Mouse (Mus musculus): ENCODE results near the gene Sit1.
"Not testable (repeated sequence)": the region's sequence is repeated elsewhere in the genome, so short reads cannot be mapped to it uniquely, and the experiment has no call there.

The Sit1 gene

GRCm38 (mm10) chr4:43499407-43500333 is 16.1 kb upstream of the Sit1 start, which contains the start of gene Arhgef39:
TSS of gene Arhgef39 (minus strand) at chr4:43499695.
- peak; percentile 89 for DNase-seq (ENCODE audit: low read depth, low spot score)

DNA sequence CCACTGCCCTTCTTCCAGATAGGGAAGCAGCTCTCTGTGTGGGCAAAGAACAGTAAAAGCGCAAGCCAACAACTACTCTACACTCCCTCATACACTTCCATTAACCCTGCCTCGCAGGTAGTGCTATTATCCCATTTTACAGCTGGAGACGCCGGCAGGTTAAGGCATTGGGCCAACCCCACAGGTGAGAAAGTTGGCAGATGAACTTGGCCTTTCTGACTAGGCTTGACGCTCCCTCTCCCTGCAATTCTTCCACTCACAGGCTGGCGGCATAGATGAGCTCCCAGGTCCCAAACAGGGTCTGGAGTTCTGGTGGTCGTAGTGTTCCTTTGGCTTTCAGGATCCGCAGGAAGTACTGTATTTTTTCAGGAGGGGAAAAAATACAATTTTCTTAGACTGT is 15.4 kb upstream of the Sit1 start:
- no peak for DNase-seq (ENCODE audit: low read depth, low spot score)

DNA sequence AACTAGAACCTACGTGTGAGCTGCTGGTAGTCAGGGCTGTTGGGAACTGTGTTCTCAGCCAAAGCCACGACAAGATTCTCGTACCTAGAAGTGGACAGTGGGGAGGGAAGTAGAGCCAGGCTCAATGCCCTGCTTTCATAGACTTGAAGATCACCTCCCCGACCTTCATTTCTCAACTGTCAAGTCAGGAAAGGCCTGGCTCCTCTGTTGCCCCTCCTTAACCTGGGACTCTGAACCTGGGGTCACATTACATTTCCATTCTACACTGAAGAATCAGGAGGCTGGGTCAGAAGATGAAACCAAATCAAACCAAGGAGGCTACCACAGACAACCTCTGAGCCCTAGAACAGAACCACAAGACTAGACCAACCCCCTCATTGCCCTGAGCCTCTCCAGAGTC is 14.4 kb upstream of the Sit1 start:
- DNase-seq (ENCODE audit: low read depth, low spot score) = no peak

GRCm38 (mm10) chr4:43497405-43497804 is 13.9 kb upstream of the Sit1 start:
- DNase-seq (ENCODE audit: low read depth, low spot score) = no peak

DNA sequence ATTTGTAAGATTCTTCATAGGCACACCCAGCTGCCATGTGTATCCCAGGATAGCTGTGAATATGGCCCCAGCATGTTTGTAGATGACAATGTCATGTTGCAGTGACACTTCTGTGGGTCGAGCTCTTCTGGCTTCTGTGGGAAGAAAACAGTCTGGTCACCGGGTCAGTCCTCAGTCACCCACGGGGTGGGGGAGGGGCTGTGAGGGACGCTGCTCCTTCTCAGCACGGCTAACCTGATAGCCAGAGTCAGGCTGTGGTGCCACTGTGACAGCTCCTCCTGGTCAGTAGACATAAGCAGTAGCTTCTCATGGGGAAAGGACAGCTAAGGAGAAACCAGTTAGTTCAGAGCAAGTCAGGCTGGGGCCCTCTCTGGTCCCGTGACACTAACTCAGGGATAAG is 13.1 kb upstream of the Sit1 start:
- no peak for DNase-seq (ENCODE audit: low read depth, low spot score)

GRCm38 (mm10) chr4:43493846-43494240 is 10.3 kb upstream of the Sit1 start:
- DNase-seq (ENCODE audit: low read depth, low spot score) = no peak

DNA sequence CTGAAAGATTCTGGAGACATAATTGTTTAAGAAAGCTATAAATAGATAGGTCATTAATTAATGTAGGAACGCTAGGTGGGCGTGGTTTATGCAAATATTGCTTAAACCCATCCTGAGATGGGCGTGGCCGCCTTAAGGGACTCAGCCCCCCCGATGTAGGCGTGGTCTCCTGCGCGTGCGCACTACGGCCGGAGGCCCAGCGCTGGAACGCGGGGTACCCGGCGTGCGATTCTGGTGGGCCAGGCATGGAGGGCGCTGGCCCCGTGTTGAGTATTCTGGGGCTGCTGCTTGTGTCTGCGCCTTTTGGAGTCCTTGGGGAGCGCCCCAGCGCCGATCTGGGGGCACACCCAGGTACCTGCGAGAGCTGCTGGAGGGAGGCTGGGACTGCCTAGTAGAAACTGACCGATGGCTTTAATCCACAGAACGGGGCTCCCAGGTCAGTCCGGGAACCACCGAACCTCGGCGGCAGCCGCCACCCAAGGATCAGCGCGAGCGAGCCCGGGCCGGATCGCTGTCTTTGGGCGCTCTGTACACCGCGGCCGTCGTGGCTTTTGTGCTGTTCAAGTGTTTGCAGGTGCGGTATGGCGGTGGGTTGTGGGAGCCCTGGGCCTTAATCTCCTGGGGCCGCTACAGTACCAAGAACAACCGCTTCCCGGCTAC is 9.8 kb upstream of the Sit1 start:
- DNase-seq (ENCODE audit: low read depth, low spot score) = peak; percentile 95

- peak; percentile 84 for DNase-seq (ENCODE audit: low read depth, low spot score)
Observed at GRCm38 (mm10) chr4:43492821-43493185, 9.3 kb upstream of the Sit1 start, which contains the start of gene Ccdc107. TSS of gene Ccdc107 (plus strand) at chr4:43492900.

GRCm38 (mm10) chr4:43492101-43492820 is 8.7 kb upstream of the Sit1 start:
- DNase-seq (ENCODE audit: low read depth, low spot score) = no peak

DNA sequence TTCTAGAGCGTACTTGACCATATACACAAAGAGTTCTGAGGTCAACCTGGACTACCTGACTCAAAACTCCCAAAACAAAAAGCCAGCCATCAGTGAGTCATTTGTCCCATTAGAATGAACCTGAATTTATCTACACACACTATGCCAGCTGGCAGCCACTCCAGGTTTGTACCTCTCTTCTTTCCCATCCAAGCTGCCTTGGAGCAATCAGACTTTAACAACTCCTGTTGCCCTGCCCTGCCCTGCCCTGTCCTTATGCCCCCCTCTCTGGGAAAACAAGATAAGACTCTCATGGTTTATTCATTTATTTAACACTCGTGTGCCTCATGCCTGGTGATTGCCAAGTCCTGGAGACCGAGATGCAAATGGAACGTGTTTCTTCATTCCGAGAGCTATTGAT is 7.3 kb upstream of the Sit1 start:
- no peak for DNase-seq (ENCODE audit: low read depth, low spot score)

GRCm38 (mm10) chr4:43489611-43490010 is 6.1 kb upstream of the Sit1 start:
- no peak for DNase-seq (ENCODE audit: low read depth, low spot score)

GRCm38 (mm10) chr4:43485666-43486065 is 2.1 kb upstream of the Sit1 start:
- not testable (repeated sequence) for DNase-seq (ENCODE audit: low read depth, low spot score)

DNA sequence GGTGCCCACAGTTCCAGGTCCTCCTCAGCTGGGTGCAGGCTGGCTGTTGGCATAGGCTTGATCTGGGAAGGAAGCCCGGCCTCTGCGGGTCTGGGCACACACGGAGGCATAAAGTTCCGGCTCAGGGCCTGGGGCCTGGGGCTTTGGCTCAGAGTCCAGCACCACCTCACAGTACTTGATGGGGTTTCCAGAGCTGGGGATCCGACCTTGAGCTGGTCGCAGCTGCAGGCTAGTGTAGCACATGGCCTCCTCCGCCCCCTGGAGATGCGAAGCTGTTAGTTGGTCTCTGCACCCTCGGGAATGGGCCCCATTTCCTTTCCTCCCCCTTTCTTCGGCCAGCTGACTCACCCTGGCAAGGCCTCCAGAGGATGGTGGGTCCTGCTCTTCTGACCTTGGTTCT is 943 bp downstream of the Sit1 start:
- no peak for DNase-seq (ENCODE audit: low read depth, low spot score)

DNA sequence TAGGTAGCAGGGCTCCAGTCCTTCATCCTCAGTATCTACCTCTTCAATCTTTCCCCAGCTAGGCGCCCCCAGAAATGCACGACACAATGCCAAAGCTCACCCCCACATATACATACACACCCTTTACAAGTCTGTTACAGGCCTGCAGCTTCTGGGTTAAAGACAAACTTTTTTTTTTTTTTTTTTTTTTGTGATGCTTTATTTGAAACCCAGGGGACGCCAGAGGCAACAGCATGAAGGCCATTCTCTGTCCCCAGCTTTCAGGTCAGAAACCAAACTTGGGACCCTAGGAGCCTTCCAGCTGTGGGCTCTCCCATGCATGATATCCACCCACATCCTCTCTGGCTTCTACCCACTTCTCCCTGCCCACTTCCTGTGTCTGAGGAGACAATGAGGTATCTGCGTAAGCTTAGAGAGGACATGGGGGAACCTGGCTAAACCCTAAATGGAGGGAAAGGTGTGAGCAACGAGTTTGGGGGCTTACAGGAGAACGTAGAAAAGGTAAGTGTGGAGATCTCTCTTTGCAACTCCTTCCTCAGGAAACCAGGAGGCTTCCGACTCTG is 1.6 kb downstream of the Sit1 start:
- DNase-seq (ENCODE audit: low read depth, low spot score) = no peak

GRCm38 (mm10) chr4:43480985-43481384 is 2.5 kb downstream of the Sit1 start:
- DNase-seq (ENCODE audit: low read depth, low spot score) = no peak

GRCm38 (mm10) chr4:43478906-43479832 is 4.4 kb downstream of the Sit1 start:
- DNase-seq (ENCODE audit: low read depth, low spot score) = no peak

GRCm38 (mm10) chr4:43478534-43478858 is 5.0 kb downstream of the Sit1 start:
- no peak for DNase-seq (ENCODE audit: low read depth, low spot score)

DNA sequence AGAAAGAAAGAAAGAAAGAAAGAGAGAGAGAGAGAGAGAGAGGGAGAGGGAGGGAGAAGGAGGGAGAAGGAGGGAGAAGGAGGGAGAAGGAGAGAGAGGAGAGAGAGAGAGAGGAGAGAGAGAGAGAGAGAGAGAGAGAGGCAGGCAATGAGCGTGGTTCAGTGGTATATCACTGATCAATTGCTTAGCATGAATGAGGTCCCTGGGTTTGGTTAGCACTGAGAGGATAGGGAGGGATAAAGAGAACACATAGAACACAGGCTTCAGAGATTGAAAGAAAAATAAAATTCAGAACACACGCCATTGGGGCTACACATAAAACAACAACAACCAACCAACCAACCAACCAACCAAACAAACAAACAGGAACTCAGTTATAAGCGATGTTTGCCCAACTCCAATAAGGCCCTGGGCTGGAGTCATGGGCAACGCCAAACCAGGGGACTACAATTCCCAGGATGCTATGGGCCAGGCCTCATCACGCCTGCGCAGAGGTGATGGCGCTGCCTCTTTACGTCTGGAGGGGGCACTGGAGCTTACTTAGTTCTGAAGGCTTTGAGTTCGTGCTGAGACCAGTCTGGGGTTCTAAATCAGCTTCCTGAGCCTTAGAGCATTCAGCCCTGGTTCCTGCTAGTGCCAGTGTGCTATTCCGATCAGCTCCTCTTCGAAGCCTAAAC is 5.5 kb downstream of the Sit1 start:
- DNase-seq (ENCODE audit: low read depth, low spot score) = peak; percentile 76

DNA sequence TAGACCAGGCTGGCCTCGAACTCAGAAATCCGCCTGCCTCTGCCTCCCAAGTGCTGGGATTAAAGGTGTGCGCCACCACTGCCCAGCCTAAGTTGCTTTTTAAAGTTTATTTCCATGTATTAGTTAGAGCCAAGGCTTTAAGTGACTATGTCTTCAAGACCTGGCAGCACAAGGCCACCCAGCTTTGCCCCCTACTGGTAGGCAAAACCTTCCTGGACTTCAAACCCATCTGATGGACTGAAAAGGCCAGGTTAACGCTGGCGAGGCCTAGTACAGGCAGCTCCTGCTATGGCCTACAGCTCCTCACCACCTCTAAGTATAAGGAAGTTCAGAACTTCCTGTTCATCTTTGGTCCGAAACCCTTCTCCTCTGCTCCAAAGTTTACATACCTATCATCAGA is 6.9 kb downstream of the Sit1 start:
- DNase-seq (ENCODE audit: low read depth, low spot score) = no peak

DNA sequence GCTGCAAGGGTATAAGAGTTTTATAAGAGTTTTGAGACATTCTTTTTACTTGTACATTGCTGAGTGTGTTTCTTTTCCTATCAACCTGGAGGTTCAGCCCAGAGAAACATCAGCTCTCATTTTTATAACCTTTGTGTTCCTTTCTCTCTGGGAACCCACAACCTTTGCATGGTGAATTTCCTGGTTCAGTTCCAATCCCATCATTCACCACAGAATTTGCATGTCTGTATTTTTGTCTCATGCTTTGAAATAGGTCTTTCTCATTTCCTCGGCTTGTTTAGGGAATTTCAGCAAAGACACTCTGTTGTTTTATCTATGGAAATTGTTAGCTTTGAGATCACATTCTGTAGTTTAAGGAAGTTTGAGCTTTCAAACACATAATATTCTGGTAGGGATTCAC is 9.9 kb downstream of the Sit1 start:
- no peak for DNase-seq (ENCODE audit: low read depth, low spot score)
